Comparison of ENCODE assay signal across 10 mouse cellular contexts in genomic region chr13:68572966-68573913, GRCm38 (mm10). TPM values are rescaled to one million over a fixed set of nuclear protein-coding genes. Genes with fewer than 3 reads are reported as not detected.
DNase-seq lines count a peak whose midpoint lies in the region; ATAC-seq and TF ChIP-seq lines count a peak whose summit lies in the region.
"Had no signal": no experiment of that assay in that cellular context is flagged by ENCODE, and none has a peak within 500 bp of the region (broad histone marks: within the 10 kb centered on the region; RNA-seq: fewer than 3 reads in every experiment).

No protein-coding gene starts in this region.

- no peak overlapping the region for H3K4me2 ChIP-seq in forebrain, embryonic 11.5 days (ENCODE audit: low read depth, low read length, severe bottlenecking)
- no peak overlapping the region for H3K4me2 ChIP-seq in forebrain, embryonic 15.5 days (replicated peaks)

- H3K36me3 ChIP-seq in forebrain, embryonic 11.5 days (ENCODE audit: control insufficient read depth, insufficient read depth, low read length): peaks cover 4% of the 10 kb centered on the region; the same call in 1 of the 2 replicates
- peaks cover 41% of the 10 kb centered on the region for H3K36me3 ChIP-seq in forebrain, embryonic 15.5 days
- H3K36me3 ChIP-seq in E14TG2a.4 (ENCODE audit: insufficient read depth, low read length): peaks cover 83% of the 10 kb centered on the region
- H3K36me3 ChIP-seq in limb, embryonic 10.5 days: peaks cover 88% of the 10 kb centered on the region

- WGBS in forebrain, embryonic 11.5 days: 68% methylated on average over 10 of the region's 10 CpGs
- 66% methylated on average over 10 of the region's 10 CpGs for WGBS in forebrain, embryonic 15.5 days
- WGBS in limb, embryonic 10.5 days: 60% methylated on average over 10 of the region's 10 CpGs

- no peaks in the 10 kb centered on the region for H3K27me3 ChIP-seq in forebrain, embryonic 11.5 days (ENCODE audit: control insufficient read depth, insufficient read depth, low read length)
- no peaks in the 10 kb centered on the region for H3K27me3 ChIP-seq in forebrain, embryonic 15.5 days
- H3K27me3 ChIP-seq in E14TG2a.4 (ENCODE audit: insufficient read depth, low read length): no peaks in the 10 kb centered on the region
- H3K27me3 ChIP-seq in limb, embryonic 10.5 days (ENCODE audit: low read depth, poor library complexity, severe bottlenecking): no peaks in the 10 kb centered on the region

- H3K27ac ChIP-seq in forebrain, embryonic 11.5 days (ENCODE audit: low read depth, low read length): no peak overlapping the region
- H3K27ac ChIP-seq in forebrain, embryonic 15.5 days (replicated peaks): no peak overlapping the region
- H3K27ac ChIP-seq in embryonic fibroblast, embryonic 13.5 days (ENCODE audit: insufficient read depth, low read length): peak overlapping the region; percentile 56
- peak overlapping the region; percentile 76 for H3K27ac ChIP-seq in limb, embryonic 10.5 days

- H3K4me3 ChIP-seq in forebrain, embryonic 11.5 days (ENCODE audit: low read depth, low read length): no peak overlapping the region
- no peak overlapping the region for H3K4me3 ChIP-seq in forebrain, embryonic 15.5 days
- H3K4me3 ChIP-seq in E14TG2a.4 (replicated peaks; ENCODE audit: low read length): peak overlapping the region; percentile 39
- H3K4me3 ChIP-seq in embryonic fibroblast, embryonic 13.5 days (ENCODE audit: insufficient read depth, low read length): no peak overlapping the region
- no peak overlapping the region for H3K4me3 ChIP-seq in limb, embryonic 10.5 days

- H3K9ac ChIP-seq in forebrain, embryonic 11.5 days (ENCODE audit: low read length): no peak overlapping the region
- no peak overlapping the region for H3K9ac ChIP-seq in forebrain, embryonic 15.5 days (replicated peaks)

- DNase-seq in forebrain, embryonic 11.5 days (ENCODE audit: low spot score): no peak
- no peak for DNase-seq in limb, embryonic 10.5 days (ENCODE audit: low spot score)
- no peak for DNase-seq in right cerebral cortex, postnatal 4 days
- no peak for DNase-seq in urinary bladder, postnatal 10 days (ENCODE audit: low spot score)

- no peak for TF ChIP-seq POLR2A in embryonic fibroblast, embryonic 13.5 days (IDR thresholded peaks at IDR 0.05; ENCODE audit: low read depth, low read length)

- H3K4me1 ChIP-seq in forebrain, embryonic 11.5 days (replicated peaks; ENCODE audit: control insufficient read depth, insufficient read depth, low read length): no peaks in the 10 kb centered on the region
- no peaks in the 10 kb centered on the region for H3K4me1 ChIP-seq in forebrain, embryonic 15.5 days
- peaks cover 49% of the 10 kb centered on the region for H3K4me1 ChIP-seq in E14TG2a.4 (replicated peaks; ENCODE audit: low read depth, low read length)
- peaks cover 4% of the 10 kb centered on the region; the same call in 1 of the 2 replicates for H3K4me1 ChIP-seq in embryonic fibroblast, embryonic 13.5 days (ENCODE audit: control insufficient read depth, insufficient read depth, low read length)
- peaks cover 13% of the 10 kb centered on the region for H3K4me1 ChIP-seq in limb, embryonic 10.5 days

- no peak for TF ChIP-seq CTCF in E14TG2a.4 (conservative IDR thresholded peaks at IDR 0.05; ENCODE audit: low read length)
- no peak for TF ChIP-seq CTCF in embryonic fibroblast, embryonic 13.5 days (IDR thresholded peaks at IDR 0.05; ENCODE audit: borderline replicate concordance, insufficient read depth, low read length)

- ATAC-seq in forebrain, embryonic 11.5 days (replicated peaks; ENCODE audit: low FRiP score): peak; percentile 43
- no peak; the same call in 1 of the 2 replicates for ATAC-seq in forebrain, embryonic 15.5 days (replicated peaks)
- no peak for ATAC-seq in activated CD4-positive, CD25-positive, alpha-beta regulatory T cell, adult 4 months
- ATAC-seq: midbrain, embryonic 16.5 days had no signal

- H3K9me3 ChIP-seq in forebrain, embryonic 11.5 days (ENCODE audit: control insufficient read depth, low read length): no peaks in the 10 kb centered on the region
- H3K9me3 ChIP-seq in forebrain, embryonic 15.5 days: no peaks in the 10 kb centered on the region
- no peaks in the 10 kb centered on the region for H3K9me3 ChIP-seq in E14TG2a.4 (ENCODE audit: low read length)
- H3K9me3 ChIP-seq in limb, embryonic 10.5 days (replicated peaks): no peaks in the 10 kb centered on the region

RNA-seq across cellular contexts. Expression of gene Mtrr, which starts 8.7 kb away (rescaled TPM):
- polyA plus RNA-seq in forebrain, embryonic 11.5 days (2014; fragmentation: Nextera tagmentation; extraction: Ambion mirVana): 21.6 and 22.3 TPM in 2 replicates
- 14.3 and 14.4 TPM in 2 replicates for polyA plus RNA-seq in forebrain, embryonic 15.5 days (2015; fragmentation: Nextera tagmentation; extraction: Ambion mirVana)
- polyA plus RNA-seq in embryonic fibroblast, embryonic 13.5 days (2011; ENCODE audit: insufficient read length, low read depth, missing spikeins): 16.4 and 16.7 TPM in 2 replicates
- 25.2 and 28.7 TPM in 2 replicates for polyA plus RNA-seq in limb, embryonic 10.5 days (2016; fragmentation: Nextera tagmentation; extraction: Ambion mirVana)
- 10 to 100 TPM; 15.7 to 19.3 TPM for polyA plus RNA-seq in activated CD4-positive, CD25-positive, alpha-beta regulatory T cell, adult 4 months (2017; shearing (Covaris generic))

RNA-seq across cellular contexts. Expression of gene Fastkd3, which starts 8.8 kb away (rescaled TPM):
- polyA plus RNA-seq in forebrain, embryonic 11.5 days (2014; fragmentation: Nextera tagmentation; extraction: Ambion mirVana): 43.4 and 46.6 TPM in 2 replicates
- polyA plus RNA-seq in forebrain, embryonic 15.5 days (2015; fragmentation: Nextera tagmentation; extraction: Ambion mirVana): 28.0 and 33.4 TPM in 2 replicates
- polyA plus RNA-seq in embryonic fibroblast, embryonic 13.5 days (2011; ENCODE audit: insufficient read length, low read depth, missing spikeins): 14.2 and 21.8 TPM in 2 replicates
- polyA plus RNA-seq in limb, embryonic 10.5 days (2016; fragmentation: Nextera tagmentation; extraction: Ambion mirVana): 55.7 and 59.2 TPM in 2 replicates
- 10 to 100 TPM; 29.7 to 33.1 TPM for polyA plus RNA-seq in activated CD4-positive, CD25-positive, alpha-beta regulatory T cell, adult 4 months (2017; shearing (Covaris generic))

RNA-seq across cellular contexts. Expression of gene 1700001L19Rik, which starts 24.0 kb away (rescaled TPM):
- 0.93 and 1.1 TPM in 2 replicates for polyA plus RNA-seq in forebrain, embryonic 11.5 days (2014; fragmentation: Nextera tagmentation; extraction: Ambion mirVana)
- polyA plus RNA-seq in forebrain, embryonic 15.5 days (2015; fragmentation: Nextera tagmentation; extraction: Ambion mirVana): 3.4 and 4.3 TPM in 2 replicates
- not detected in 2 replicates for polyA plus RNA-seq in embryonic fibroblast, embryonic 13.5 days (2011; ENCODE audit: insufficient read length, low read depth, missing spikeins)
- polyA plus RNA-seq in limb, embryonic 10.5 days (2016; fragmentation: Nextera tagmentation; extraction: Ambion mirVana): 0.34 and 0.95 TPM in 2 replicates
- polyA plus RNA-seq in activated CD4-positive, CD25-positive, alpha-beta regulatory T cell, adult 4 months (2017; shearing (Covaris generic)): not detected
- polyA plus RNA-seq: C2C12 had no signal

Comparison
In these comparisons a context has a peak if more than half of its experiments do, and no peak if none do; other contexts are left out.
1. H3K27ac ChIP-seq: peak in embryonic fibroblast, embryonic 13.5 days (single experiment) and limb, embryonic 10.5 days (single experiment); none in forebrain, embryonic 11.5 days (single experiment) and forebrain, embryonic 15.5 days (single experiment).